Mouse (Mus musculus) heart, embryonic 14.5 days (tissue): ENCODE data around the gene Btf3. TPM values are rescaled to one million over a fixed set of nuclear protein-coding genes. Genes with fewer than 3 reads are reported as not detected.

ENCODE experiments used
- ATAC-seq: fragments of 200-750 bp; cut with Nextera tagmentation; 2 replicates; pipeline ENCODE4 v1.8.0; 2017; ENCODE audit warnings: low read depth, moderate TSS enrichment; ENCODE audit not compliant: insufficient number of reproducible peaks, insufficient read depth, low FRiP score
- H3K27ac ChIP-seq, 2 experiments: fragments of 200-500 bp in 1 of 2; fragments of 300-500 bp in 1 of 2; sonication (generic) in 1 of 2; replicated peaks in 1 of 2; 2 replicates each; pipeline ENCODE4 v1.5.1; 2012 to 2014; ENCODE audit warnings: low read depth in 2 of 2, low read length in 2 of 2, control low read depth in 1 of 2, mild to moderate bottlenecking in 1 of 2, mixed read lengths in 1 of 2; ENCODE audit not compliant: control insufficient read depth in 1 of 2, insufficient read depth in 1 of 2
- H3K27me3 ChIP-seq: fragments of 300-500 bp; sonication (generic); 2 replicates; pipeline ENCODE4 v1.6.1; 2014; ENCODE audit warnings: mild to moderate bottlenecking, low read length, control low read depth; ENCODE audit not compliant: control insufficient read depth, insufficient read depth
- H3K36me3 ChIP-seq: fragments of 300-500 bp; sonication (generic); 2 replicates; pipeline ENCODE4 v1.6.1; 2014; ENCODE audit warnings: mild to moderate bottlenecking, control low read depth, low read length, mixed read lengths; ENCODE audit not compliant: control insufficient read depth, insufficient read depth
- H3K4me1 ChIP-seq, 2 experiments: fragments of 200-500 bp in 1 of 2; fragments of 300-500 bp in 1 of 2; sonication (generic) in 1 of 2; 2 replicates each; pipeline ENCODE4 v1.6.1; 2012 to 2014; ENCODE audit warnings: low read length in 2 of 2, control low read depth in 1 of 2, mixed read lengths in 1 of 2; ENCODE audit not compliant: control insufficient read depth in 2 of 2, insufficient read depth in 2 of 2
- H3K4me2 ChIP-seq: fragments of 300-500 bp; sonication (generic); 2 replicates; pipeline ENCODE4 v1.6.1; 2014; ENCODE audit warnings: mild to moderate bottlenecking, low read length
- H3K4me3 ChIP-seq, 2 experiments: fragments of 200-500 bp in 1 of 2; fragments of 300-500 bp in 1 of 2; sonication (generic) in 1 of 2; 2 replicates each; pipeline ENCODE4 v1.5.1; 2012 to 2014; ENCODE audit warnings: low read length in 2 of 2, mild to moderate bottlenecking in 2 of 2, control low read depth in 1 of 2, low read depth in 1 of 2, moderate library complexity in 1 of 2; ENCODE audit not compliant: control insufficient read depth in 1 of 2, insufficient read depth in 1 of 2
- H3K9ac ChIP-seq: fragments of 300-500 bp; sonication (generic); 2 replicates; pipeline ENCODE4 v1.6.1; 2014; ENCODE audit warnings: mild to moderate bottlenecking, low read length
- H3K9me3 ChIP-seq: fragments of 300-500 bp; sonication (generic); 2 replicates; pipeline ENCODE4 v1.6.1; 2016; ENCODE audit warnings: low read length, control low read depth; ENCODE audit not compliant: control insufficient read depth
- WGBS: fragments of 180-500 bp; shearing (Covaris S2); extraction: QIAGEN DNeasy Blood & Tissue Kit; methylation state at CpG from one replicate; pipeline ENCODE4 v1.1.7; 2014; 5-methylcytosine and 5-hydroxymethylcytosine counted together
- polyA plus RNA-seq: library from polyadenylated mRNA; unstranded; fragments of >200 nt; fragmentation: Nextera tagmentation; extraction: Ambion mirVana; gene quantifications from 2 replicates; pipeline ENCODE4 v1.2.1, GENCODE M21; 2014

The Btf3 gene
- polyA plus RNA-seq, 1 experiment from 2014 or later, result 431 TPM

DNA sequence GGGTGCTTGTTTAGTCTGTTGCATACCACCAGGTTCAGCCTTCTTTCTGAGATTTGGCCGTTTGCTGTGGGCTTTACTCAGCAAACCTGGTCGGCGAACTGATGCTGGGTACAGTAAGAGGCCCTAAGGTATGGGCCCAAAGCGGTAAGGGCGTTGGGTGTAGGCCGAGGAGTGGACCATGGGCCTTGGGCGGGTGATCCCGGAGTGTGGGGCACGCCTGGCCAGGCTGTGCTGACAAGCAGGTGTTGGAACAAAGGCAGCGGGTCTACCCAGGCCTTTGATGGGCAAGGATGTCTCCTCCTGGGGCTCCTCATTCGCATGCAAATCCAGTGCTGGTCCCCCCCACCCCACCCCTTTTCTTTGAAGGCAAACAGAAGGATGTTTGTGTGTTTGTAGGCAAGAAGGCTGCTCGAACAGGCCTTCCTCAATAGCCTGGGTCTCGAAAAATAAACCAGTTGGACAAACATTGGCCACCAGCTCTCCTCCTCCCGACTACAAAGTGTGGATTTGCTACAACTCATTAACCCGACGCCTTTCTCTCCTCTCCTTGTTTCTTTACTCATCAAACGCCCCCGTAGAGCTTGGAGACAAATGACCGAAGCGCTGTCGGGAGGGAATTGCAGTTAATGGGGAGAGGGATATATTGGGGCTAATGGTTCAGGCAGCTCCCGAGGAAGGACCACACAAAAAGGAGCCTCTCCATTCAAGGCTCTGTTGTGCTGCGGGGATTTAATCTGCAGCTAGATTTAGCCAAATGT, 41.8 kb upstream of the Btf3 start:
- Histone ChIP-seq H3K4me3 (no peak overlapping the region), H3K27me3 (peaks cover 92% of the 10 kb centered on the region), H3K9me3 (no peaks in the 10 kb centered on the region), H3K36me3 (no peaks in the 10 kb centered on the region), H3K9ac (no peak overlapping the region), H3K27ac (no peak overlapping the region), H3K4me2 (no peak overlapping the region), H3K4me1 (peaks cover 2 to 14% of the 10 kb centered on the region in 2 experiments; a peak in 3 of 4 replicates)
- WGBS, result 4% methylated on average over 23 of the region's 23 CpGs
- ATAC-seq, result no peak

GRCm38 (mm10) chr13:98357433-98358423, 40.9 kb upstream of the Btf3 start:
- Histone ChIP-seq H3K4me2 (no peak overlapping the region), H3K36me3 (no peaks in the 10 kb centered on the region), H3K4me1 (peaks cover 2 to 14% of the 10 kb centered on the region in 2 experiments; a peak in 3 of 4 replicates), H3K9me3 (no peaks in the 10 kb centered on the region), H3K4me3 (no peak overlapping the region), H3K27ac (no peak overlapping the region), H3K27me3 (peaks cover 91% of the 10 kb centered on the region), H3K9ac (no peak overlapping the region)
- 4% methylated on average over 18 of the region's 18 CpGs for WGBS
- ATAC-seq, result no peak

DNA sequence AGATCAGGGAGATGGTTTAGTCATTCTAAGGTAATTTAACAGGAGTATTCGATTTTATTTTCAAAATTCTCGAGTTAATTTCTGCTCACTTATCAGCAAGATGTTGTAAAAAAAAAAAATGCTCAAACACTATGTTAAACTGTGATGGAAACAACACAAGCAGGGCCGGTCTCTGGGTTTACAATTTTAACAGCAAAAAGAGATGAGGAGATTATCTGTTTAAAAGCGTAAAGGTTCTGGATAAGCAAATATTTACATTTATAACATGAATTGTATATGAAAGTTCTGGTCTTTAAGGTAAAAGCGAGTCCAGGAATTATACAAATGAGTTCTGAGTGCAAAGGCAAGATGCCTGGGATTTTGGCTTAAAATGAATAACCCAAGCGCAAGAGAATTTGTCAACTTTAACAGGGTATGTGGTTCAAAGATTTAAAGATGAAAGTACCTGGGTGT, 40.2 kb upstream of the Btf3 start:
- no peaks in the 10 kb centered on the region for H3K36me3 ChIP-seq
- peaks cover 91% of the 10 kb centered on the region for H3K27me3 ChIP-seq
- 11% methylated on average over 6 of the region's 6 CpGs for WGBS
- no peak for ATAC-seq
- H3K4me2 ChIP-seq, result no peak overlapping the region
- no peaks in the 10 kb centered on the region for H3K9me3 ChIP-seq
- H3K9ac ChIP-seq, result no peak overlapping the region
- no peak overlapping the region for H3K4me3 ChIP-seq
- H3K4me1 ChIP-seq, result peaks cover 2 to 14% of the 10 kb centered on the region in 2 experiments; a peak in 3 of 4 replicates
- H3K27ac ChIP-seq, result no peak overlapping the region

DNA sequence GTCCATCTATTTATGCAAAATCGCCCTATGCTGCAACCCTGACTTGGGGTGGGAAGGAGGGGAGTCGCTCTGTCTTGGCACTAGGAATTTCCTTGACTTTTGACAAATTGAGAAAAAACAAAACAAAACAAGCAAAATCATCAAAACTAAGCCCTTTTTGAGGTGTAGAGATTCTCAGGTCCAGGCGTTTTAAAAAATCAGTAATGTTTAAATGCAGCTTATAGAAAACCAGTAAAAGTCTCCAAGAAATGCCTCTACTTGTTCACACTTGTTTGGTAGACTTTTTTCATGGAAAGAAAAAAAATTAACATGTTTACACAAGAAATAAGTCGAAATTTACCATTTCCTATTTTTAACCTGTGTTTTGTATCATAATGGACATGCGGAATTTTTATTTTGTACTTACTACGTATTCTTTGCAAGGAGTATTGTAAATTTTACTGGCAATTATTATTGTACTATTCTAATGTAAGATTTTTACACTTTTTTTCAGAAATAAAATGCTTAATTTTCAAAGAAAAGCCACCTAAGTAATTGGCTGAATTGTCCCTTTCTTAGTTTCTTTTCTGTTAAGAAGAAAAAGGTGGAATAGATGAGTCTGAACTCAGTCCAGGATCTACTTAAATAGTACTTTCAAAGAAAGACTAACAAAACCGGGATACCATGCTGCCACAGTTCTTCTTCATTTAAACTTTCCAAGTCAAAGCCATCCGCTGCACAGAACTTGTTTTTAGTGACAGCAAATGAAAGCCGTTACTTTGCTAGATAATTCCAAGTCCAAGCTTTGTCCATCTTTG, 39.6 kb upstream of the Btf3 start:
- peak overlapping the region in 1 of 2 experiments; percentile 52; a peak in 2 of 4 replicates for H3K4me3 ChIP-seq

DNA sequence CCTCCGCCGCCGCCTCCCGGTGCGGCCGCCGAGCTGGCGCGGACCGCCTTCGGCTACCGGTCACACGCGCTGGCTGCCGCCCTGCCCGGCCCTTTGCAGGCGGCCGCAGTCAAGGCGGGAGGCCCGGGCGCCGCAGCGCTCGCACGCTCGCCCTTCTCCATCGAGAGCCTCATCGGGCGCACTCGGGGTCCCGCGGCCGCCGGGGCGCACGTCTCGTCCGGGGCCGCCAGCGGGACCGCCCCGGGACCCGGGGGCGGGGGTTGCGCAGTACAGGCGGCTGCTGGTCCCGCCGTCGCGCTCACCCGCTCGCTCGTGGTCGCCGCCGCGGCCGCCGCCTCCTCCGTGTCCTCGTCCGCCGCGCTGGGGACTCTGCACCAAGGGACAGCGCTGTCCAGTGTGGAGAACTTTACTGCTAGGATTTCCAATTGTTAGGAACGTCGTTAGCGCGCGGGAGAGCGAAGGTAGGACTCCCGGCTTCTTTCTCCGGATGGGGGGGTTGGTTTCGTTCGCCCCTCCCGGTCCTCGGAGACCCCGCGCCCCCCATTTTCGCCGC, 38.8 kb upstream of the Btf3 start:
- no peaks in the 10 kb centered on the region for H3K36me3 ChIP-seq
- H3K27me3 ChIP-seq, result peaks cover 94% of the 10 kb centered on the region
- ATAC-seq, result no peak
- peak overlapping the region; percentile 84 for H3K4me2 ChIP-seq
- H3K27ac ChIP-seq, result no peak overlapping the region
- peaks cover 2 to 14% of the 10 kb centered on the region in 2 experiments; a peak in 3 of 4 replicates for H3K4me1 ChIP-seq
- H3K9ac ChIP-seq, result peak overlapping the region; percentile 21; the same call in 1 of the 2 replicates
- peak overlapping the region; percentile 41 to 52 for H3K4me3 ChIP-seq
- no peaks in the 10 kb centered on the region for H3K9me3 ChIP-seq
- WGBS, result under 1% methylated on average over 75 of the region's 81 CpGs

More for the DNA sequence above, 39.6 kb upstream of the Btf3 start:
- no peaks in the 10 kb centered on the region for H3K9me3 ChIP-seq
- WGBS, result 6% methylated on average over 9 of the region's 9 CpGs
- H3K9ac ChIP-seq, result no peak overlapping the region
- H3K4me2 ChIP-seq, result no peak overlapping the region
- H3K4me1 ChIP-seq, result peaks cover 2 to 14% of the 10 kb centered on the region in 2 experiments; a peak in 3 of 4 replicates
- ATAC-seq, result no peak
- no peak overlapping the region for H3K27ac ChIP-seq
- peaks cover 94% of the 10 kb centered on the region for H3K27me3 ChIP-seq
- no peaks in the 10 kb centered on the region for H3K36me3 ChIP-seq

- Histone ChIP-seq H3K27ac (no peak overlapping the region), H3K4me3 (peak overlapping the region; percentile 41 to 52)
- ATAC-seq, result 0 out of 2 replicates have a peak, but pooled peaks have one; percentile 25
These were observed 38.2 kb upstream of the Btf3 start for GRCm38 (mm10) chr13:98354871-98355558.

More at GRCm38 (mm10) chr13:98354871-98355558, 38.2 kb upstream of the Btf3 start:
- H3K9me3 ChIP-seq, result no peaks in the 10 kb centered on the region
- peak overlapping the region; percentile 84 for H3K4me2 ChIP-seq
- peaks cover 94% of the 10 kb centered on the region for H3K27me3 ChIP-seq
- peak overlapping the region; percentile 21; the same call in 1 of the 2 replicates for H3K9ac ChIP-seq
- peaks cover 2 to 14% of the 10 kb centered on the region in 2 experiments; a peak in 3 of 4 replicates for H3K4me1 ChIP-seq
- H3K36me3 ChIP-seq, result no peaks in the 10 kb centered on the region
- WGBS, result under 1% methylated on average over 87 of the region's 102 CpGs
